Mouse (Mus musculus) NIH3T3 (cell line): Measurements from ENCODE around the gene Anapc16.

Source experiments
- DNase-seq: peaks from one replicate; pipeline ENCODE4 v3.0.0-alpha.2; 2012; ENCODE audit warnings: low read depth

The Anapc16 gene

GRCm38 (mm10) chr10:59971813-59972212 is 31.1 kb downstream of the Anapc16 start:
- no peak for DNase-seq

- DNase-seq, result no peak
Observed at GRCm38 (mm10) chr10:59970450-59971062, 32.4 kb downstream of the Anapc16 start.

GRCm38 (mm10) chr10:59969821-59970449 is 33.0 kb downstream of the Anapc16 start:
- no peak for DNase-seq

GRCm38 (mm10) chr10:59967309-59967942 is 35.5 kb downstream of the Anapc16 start:
- DNase-seq, result peak; percentile 25

GRCm38 (mm10) chr10:59966743-59967142 is 36.2 kb downstream of the Anapc16 start:
- no peak for DNase-seq

GRCm38 (mm10) chr10:59965788-59966187 is 37.1 kb downstream of the Anapc16 start:
- peak; percentile 52 for DNase-seq

- no peak for DNase-seq
Observed at GRCm38 (mm10) chr10:59965362-59965695, 37.6 kb downstream of the Anapc16 start.

- DNase-seq, result peak; percentile 68
Observed at GRCm38 (mm10) chr10:59964504-59965361, 38.2 kb downstream of the Anapc16 start.

- DNase-seq, result no peak
Observed at GRCm38 (mm10) chr10:59963609-59964008, 39.3 kb downstream of the Anapc16 start.

GRCm38 (mm10) chr10:59959517-59959916 is 43.4 kb downstream of the Anapc16 start:
- no peak for DNase-seq

- no peak for DNase-seq
Observed at GRCm38 (mm10) chr10:59958458-59958857, 44.5 kb downstream of the Anapc16 start.

- DNase-seq, result peak; percentile 29
Observed at GRCm38 (mm10) chr10:59957171-59958149, 45.5 kb downstream of the Anapc16 start.

- no peak for DNase-seq
Observed at GRCm38 (mm10) chr10:59956681-59957080, 46.3 kb downstream of the Anapc16 start.

- no peak for DNase-seq
Observed at GRCm38 (mm10) chr10:59953564-59954039, 49.3 kb downstream of the Anapc16 start.

- DNase-seq, result peak; percentile 60
Observed at GRCm38 (mm10) chr10:59952781-59953563, 50.0 kb downstream of the Anapc16 start.

- DNase-seq, result peak; percentile 52
Observed at GRCm38 (mm10) chr10:59952152-59952780, 50.7 kb downstream of the Anapc16 start.

GRCm38 (mm10) chr10:59951211-59952151 is 51.5 kb downstream of the Anapc16 start, which contains the start of gene Ddit4:
TSS of gene Ddit4 (minus strand) at chr10:59951834.
- peak; percentile 99 for DNase-seq

GRCm38 (mm10) chr10:59950716-59951191 is 52.2 kb downstream of the Anapc16 start:
- peak; percentile 90 for DNase-seq
